Mouse (Mus musculus) R1 (cell line): ENCODE data around the gene Pex10.

Experiments used
- DNase-seq: peaks from one replicate; pipeline ENCODE4 v3.0.0-alpha.2; 2018; ENCODE audit warnings: low read depth, low spot score

Pex10 gene

DNA sequence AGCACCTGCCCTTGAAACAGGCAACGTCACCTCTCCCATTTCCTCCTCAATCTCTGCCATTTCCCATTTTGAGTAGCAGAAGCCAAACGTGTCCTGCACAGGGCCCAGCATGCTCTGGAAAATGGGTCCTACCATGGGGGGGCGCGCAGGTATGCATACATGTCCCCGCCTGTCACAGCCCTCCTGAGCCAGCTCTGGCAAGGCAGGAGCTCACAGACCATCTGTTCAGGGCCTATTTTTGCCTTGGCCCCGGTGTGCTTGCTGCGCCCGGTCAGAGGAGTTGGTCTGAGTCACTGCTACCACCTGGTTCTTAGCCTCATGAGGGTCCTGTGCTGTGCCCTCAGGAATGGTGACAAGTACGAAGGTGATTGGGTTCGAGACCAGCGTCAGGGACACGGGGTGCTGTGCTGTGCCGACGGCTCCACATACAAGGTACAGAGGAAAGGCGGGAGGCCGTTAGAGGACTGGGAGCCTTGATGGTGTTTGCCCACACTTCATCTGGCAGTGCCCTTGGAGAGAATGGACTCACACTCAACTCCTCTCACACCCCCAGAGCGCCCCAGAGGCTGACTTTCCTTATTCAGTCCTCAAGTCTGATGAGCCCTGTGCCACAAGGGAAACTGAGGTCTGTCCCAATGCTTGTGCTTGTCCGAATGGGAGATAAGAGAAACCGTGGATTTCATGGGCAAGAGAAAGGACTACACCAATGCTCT, 26.1 kb downstream of the Pex10 start:
- DNase-seq: no peak

- no peak for DNase-seq
Measured at GRCm38 (mm10) chr4:155093431-155094149, 26.8 kb downstream of the Pex10 start.

- peak; percentile 79 for DNase-seq
Measured at GRCm38 (mm10) chr4:155094565-155094964, 27.7 kb downstream of the Pex10 start.

DNA sequence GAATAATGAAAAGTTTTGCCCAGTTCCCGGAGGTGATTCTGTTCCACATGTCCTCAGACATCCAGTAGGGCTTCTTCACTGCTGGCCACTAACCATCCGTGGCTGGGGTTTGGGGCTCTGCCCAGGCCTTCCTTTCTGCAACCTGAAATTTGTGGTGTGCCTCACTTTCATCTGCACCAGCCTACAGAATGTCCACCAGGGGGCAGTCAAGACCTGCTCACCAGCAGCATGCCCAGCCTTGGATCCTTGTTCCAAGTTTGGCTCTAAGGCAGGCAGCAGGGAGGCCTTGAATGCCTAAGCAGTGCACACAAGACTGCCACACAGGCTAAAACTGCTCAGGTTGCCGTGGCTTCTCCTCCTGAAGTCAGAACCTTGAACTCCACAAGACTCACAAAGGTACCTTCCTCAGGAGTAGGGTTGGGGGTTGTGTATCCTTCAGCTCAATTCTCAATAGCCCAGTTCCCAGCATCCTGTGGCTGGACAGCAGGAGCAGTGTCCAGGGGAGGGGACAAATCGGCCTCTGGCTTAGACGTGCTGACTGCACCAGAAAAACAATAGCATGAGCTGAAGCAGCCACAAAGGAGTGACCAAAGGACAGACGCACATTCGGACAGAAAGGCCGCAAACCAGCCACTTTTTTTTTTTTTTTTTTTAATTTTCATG, 28.6 kb downstream of the Pex10 start:
- peak; percentile 89 for DNase-seq

- no peak for DNase-seq
Measured at GRCm38 (mm10) chr4:155095967-155096366, 29.2 kb downstream of the Pex10 start.

DNA sequence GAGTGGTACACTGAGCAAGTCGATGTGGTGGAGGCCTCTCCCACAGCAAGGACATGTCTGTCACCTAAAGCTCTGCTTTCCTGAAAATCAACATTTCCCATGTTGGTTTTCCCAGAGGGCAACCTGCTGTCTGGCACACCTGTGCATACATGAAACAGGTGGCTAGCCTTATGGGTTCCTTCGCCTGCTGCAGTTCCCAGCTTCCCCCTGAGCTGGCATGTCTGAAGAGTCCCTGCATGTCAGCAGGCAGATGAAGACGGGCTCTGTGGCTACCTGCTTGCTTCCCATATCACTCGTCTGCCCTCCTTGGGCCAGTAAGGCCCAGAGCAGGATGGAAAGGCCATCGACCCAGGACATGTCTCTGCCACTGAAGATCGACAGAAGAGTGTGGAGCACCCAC, 30.6 kb downstream of the Pex10 start:
- no peak for DNase-seq

DNA sequence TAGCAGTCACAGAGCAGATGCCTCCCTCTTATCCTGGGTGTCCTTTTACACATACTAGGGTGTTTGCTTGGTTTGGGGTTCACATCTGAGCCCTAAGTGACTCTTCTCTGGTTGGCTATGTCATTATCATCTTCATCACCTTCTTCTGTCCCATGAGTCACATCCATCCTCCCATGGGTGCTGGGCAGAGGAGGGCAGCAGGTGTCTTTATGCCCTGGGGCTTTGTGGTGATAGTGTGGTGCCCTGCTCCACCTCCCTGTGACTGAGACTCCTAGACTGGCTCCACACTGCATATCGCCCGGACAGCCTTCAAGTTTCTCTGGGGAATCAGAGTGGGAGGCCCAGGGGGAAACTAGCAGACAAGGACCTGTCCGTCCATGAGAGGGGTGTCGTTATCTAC, 31.8 kb downstream of the Pex10 start:
- DNase-seq: no peak

GRCm38 (mm10) chr4:155107886-155108285, 41.1 kb downstream of the Pex10 start:
- no peak for DNase-seq

DNA sequence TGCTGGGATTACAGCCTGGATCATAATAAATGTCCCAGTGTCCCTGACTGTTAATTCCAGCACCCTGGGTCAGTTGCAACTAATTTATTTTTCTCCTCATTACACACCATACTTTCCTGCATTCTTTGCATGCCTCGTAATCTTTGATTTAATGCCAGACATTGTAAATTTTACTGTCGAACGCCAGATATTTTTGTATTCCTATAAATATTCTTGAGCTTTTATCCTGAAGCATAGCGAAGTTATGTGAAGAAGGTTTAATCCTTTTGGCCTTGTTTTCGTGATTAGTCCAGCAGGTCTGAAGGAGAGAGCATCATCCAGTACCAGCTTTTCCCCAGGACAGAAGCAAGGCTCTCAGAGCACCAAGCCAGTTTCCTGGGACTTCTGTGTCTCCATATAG, 42.7 kb downstream of the Pex10 start:
- no peak for DNase-seq

DNA sequence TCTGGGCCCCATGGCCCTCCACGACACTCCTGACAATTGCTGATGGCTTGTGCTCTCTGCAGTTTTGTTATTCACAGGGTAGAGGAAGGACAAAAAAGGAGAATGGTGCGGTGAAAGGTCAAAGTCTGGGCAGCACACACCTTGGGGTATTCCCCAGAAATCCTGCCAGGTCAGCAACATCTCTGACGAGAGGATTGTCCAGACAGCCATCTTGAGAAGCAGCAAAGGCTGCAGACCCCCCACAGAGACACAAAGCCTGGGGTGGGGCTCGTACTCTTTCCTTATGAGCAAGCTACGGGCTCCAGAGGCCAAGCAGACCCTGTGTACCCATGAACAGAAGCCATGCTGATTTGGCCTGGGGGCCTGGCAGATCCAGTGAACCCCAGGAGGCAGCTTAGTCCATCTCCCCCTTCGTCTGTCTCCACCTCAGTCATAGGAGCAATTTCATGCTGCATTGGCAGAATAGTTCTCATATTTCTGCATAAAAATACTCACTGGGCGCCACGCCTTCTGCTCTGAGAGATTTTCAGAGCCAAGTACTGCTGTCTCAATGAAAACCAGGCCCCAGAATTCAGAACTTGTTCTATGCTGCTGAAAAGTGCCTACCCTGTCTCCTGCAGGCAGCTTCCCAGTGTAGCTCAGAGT, 47.1 kb downstream of the Pex10 start:
- DNase-seq: peak; percentile 80

GRCm38 (mm10) chr4:155116607-155117006, 49.8 kb downstream of the Pex10 start:
- DNase-seq: no peak

DNA sequence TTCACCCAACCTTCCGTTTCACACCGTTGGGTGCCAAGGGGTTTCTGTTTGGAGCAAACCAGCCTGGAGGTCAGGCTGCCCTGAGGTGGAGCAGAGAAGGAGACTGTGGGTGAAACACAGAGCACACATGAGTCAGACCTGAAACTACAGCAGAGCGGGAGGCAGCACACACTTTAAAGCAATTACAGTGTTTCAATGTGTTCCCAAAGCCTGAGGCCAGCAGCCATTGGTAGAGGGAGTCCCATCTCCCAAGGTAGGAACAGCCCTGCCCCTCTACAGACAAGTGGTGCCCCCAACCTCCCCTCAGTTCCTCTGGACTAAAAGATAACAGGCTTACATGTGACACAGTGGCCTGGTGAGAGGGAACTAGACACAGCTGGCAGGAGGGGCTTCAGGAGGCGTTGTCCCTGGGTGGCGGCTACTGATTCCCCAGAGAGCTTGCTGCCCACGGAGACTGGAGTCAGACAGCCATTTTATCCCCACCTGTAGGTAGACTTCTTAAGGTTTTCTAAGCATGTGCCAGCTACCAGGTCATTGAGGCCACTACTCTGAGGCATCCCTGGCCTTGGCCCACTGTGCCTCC, 50.7 kb downstream of the Pex10 start:
- DNase-seq: no peak

DNA sequence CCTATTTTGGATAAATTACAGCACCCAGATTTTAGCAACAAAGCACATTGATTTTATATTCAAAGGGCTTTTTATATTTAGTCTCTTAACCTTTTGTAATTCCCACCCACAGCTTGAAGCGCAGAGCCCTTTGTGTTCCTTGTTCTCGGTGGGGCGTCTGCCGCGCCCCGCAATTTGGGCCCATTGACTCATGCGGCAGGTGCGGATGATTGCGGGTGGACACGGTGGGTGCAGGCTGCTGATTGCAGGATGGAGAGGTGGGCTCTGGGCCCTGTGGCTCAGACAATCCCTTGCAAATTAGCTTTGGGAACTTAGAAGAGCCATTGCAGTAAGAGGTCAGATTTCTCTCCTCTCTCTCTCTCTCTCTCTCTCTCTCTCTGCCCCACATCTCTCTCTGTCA, 51.5 kb downstream of the Pex10 start:
- DNase-seq: peak; percentile 29

GRCm38 (mm10) chr4:155120038-155120437, 53.2 kb downstream of the Pex10 start:
- no peak for DNase-seq

GRCm38 (mm10) chr4:155120583-155120982, 53.8 kb downstream of the Pex10 start:
- DNase-seq: peak; percentile 70

DNA sequence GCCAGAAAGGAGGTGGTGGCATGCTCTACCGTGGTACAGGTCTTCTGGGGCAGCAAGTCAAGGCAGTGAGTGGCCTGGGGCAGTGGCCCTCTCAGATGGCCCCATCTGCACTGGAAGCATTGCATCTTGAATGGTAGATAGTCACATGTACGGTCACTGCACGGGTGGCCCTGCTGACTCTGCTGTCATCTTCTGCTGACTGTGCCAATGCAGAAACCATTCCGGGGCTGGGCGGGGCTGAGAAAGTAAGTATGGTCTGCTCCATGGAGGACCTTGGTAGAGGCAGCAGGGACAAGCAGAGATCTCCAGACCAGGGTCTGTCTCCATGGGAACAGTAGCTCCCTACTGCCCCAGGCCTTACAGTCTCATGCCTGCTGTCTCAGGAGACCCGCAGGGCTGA, 54.4 kb downstream of the Pex10 start:
- DNase-seq: peak; percentile 46
